Mouse (Mus musculus): ENCODE data around the gene 4933427D14Rik.

The 4933427D14Rik gene

GRCm38 (mm10) chr11:72142889-72143288, 64.4 kb downstream of the 4933427D14Rik start:
- DNase-seq (ENCODE audit: low read depth, low spot score), result no peak

GRCm38 (mm10) chr11:72140198-72140597, 67.1 kb downstream of the 4933427D14Rik start:
- no peak for DNase-seq (ENCODE audit: low read depth, low spot score)

GRCm38 (mm10) chr11:72136231-72136982, 70.9 kb downstream of the 4933427D14Rik start:
- DNase-seq (ENCODE audit: low read depth, low spot score), result no peak

DNA sequence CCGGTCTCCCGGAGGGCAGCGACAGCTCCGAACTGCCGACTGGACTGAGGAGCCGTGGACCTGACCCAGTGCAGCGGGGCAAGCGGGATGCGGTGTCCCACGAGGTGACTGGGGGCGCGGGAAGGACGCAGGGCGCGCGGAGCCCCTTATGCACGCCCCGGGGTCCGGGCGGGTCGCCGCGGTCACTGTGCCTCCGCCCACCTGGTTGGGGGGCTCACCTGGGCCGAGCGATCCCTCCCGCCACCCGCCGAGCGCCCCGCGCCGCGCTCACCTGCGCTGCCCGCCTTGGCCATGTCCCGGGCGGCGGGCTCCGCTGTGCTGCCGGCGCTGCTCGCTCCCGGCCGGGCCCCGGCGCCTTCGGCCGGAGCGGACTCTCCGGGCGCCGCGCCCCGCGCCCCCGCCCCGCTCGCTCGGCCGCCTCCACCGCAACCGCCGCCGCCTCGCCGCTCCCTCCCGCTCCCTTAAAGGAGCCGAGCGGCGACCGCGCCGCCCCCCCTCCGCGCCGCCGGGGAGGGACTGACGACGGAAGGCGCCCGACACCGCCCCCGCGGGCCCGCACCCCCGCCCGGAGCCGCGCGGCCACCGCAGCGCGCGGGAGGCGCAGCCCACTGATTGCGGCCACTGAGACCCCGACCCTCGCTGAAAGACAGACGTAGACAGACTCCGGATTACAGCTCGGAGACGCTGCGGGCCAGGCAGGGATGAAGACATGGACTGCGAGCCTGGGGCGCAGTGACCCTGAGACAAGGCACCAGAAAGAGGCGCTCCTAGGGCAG, 71.7 kb downstream of the 4933427D14Rik start, which contains the start of gene Pitpnm3:
TSS of gene Pitpnm3 (minus strand) at position 396 of the 776 bp plus-strand sequence.
- no peak for DNase-seq (ENCODE audit: low read depth, low spot score)

DNA sequence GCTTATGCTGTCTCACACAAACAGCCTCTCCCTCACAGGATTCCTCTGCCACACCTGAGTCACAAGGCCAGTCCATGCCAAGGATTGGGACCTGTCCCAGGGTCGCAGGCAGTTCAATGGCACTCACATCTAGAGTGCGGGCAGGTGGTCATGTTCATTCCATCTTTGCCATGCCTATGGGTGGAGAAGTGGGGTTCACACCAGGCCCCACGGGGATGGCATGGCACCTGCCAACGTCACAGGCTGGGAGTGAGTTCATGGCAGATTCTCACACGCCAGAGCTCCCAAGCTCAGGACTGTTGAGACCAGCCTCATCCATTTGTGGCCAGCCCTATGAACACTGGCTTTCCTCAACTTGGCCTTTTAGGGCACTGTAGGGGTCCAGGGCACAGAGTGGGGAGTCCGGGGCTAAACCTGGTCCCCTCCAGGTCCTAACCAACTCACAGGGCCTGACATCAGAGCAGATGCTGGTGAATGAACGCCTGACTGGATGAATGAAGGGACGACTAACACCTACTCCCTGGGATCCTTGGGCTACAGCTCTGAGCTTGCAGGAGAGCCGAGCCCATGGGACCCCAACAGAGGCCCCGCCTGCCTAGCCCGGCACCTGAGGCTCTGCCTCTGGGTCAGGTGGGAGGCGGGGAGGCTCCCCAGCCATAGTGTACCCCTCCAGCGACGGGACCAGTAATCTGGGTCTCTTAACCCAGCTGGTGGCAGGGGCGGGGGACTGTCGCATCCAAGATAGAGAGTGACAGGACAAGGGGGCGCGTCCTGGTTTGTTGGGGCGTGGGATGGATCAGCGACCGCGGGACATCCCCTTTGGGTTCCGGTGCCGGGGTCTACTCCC, 72.5 kb downstream of the 4933427D14Rik start:
- DNase-seq (ENCODE audit: low read depth, low spot score), result no peak

GRCm38 (mm10) chr11:72133075-72133474, 74.2 kb downstream of the 4933427D14Rik start:
- no peak for DNase-seq (ENCODE audit: low read depth, low spot score)

DNA sequence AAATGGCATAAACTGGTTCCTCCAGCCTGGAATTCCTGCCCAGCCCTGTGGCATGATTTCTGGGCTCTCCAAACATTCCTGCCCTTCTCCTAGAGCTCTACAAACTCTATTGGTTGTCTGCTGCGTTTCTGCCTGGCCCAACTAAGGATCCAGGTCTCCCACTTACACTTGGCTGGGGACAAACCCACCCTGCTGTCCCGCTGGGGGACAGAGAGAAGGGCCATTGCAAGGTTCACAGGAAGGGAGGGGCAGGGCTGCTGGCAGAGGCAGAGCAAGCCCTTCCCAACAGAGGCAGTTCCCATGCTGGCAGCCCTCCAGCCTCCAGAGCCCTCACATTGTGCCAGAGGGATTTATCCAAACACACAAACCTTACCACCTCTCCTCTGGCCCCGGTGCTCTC, 75.0 kb downstream of the 4933427D14Rik start:
- DNase-seq (ENCODE audit: low read depth, low spot score), result no peak

- no peak for DNase-seq (ENCODE audit: low read depth, low spot score)
Measured at GRCm38 (mm10) chr11:72131697-72132096, 75.6 kb downstream of the 4933427D14Rik start.

DNA sequence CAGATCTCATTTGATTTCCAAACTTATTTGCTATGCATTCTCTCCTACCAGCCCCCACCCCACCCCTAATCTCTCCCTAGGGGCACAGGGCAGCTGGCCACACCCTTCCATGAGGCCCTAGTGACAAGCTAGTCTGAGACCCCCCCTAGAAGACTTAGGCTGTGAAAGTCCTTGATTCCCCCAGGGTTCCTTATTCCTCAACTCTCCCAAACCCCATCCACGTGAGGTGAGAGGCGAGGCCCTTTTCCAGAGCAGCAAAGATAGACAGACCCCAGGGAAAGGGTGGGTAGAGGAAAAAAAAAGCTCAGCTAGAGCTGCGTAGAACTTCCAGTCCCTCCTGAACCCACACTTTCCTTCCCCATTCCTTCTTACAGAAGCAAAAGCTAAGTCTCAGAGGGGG, 76.4 kb downstream of the 4933427D14Rik start:
- no peak for DNase-seq (ENCODE audit: low read depth, low spot score)

GRCm38 (mm10) chr11:72130472-72130871, 76.8 kb downstream of the 4933427D14Rik start:
- no peak for DNase-seq (ENCODE audit: low read depth, low spot score)

DNA sequence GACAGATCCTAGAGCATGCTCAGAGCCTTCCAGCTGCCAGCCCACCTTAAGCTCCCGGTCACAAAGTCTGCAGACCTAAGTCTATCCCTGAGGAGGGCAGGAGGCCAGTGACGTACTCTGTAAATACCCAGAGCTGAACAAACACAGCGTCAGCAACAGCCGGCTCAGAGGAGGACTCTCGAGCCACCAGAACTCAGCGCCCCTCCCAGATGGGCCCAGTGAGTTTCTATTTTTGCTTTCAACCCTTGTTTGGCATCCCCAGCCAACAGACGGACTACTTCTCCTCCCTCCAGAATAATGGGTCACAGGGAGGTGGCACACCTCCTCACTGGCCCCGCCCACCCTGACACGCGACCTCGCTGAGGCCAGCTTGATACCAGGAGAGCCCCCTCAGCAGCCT, 77.2 kb downstream of the 4933427D14Rik start:
- no peak for DNase-seq (ENCODE audit: low read depth, low spot score)

GRCm38 (mm10) chr11:72129032-72129894, 78.0 kb downstream of the 4933427D14Rik start:
- no peak for DNase-seq (ENCODE audit: low read depth, low spot score)

DNA sequence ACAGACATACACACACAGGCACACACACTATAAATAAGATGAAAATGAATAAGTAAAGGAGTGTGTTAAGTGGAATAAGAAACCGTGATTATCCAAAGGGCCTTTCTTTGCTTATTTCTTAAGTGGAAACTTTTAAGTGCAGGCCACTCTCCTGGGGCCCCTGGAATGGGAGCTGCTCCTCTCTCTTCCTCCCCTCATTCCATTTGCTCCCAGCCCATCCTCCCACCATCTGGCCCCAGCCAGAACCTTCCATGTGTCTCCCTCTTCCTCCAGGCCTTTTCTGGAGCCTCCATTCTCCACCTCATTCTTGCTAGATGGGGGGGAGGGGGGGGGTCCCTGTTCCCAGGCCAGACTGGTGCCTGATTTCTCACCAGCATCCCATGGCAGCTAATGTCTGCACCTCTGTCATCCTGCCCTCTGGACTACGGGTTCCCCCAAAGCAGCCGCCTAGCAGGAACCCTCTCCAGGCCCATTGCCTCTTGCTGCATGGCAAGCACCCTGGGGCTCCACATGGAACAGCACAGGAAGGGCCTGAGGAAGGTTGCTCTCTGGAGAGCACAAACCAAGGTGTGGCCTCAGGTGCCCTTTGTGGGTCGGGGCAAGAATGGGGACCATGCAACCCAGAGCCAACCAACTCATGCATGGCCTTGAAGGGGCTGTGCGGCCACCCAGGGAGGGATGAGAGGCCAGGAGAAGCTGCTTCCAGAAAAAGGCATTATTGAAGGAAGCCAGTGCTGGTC, 79.6 kb downstream of the 4933427D14Rik start:
- no peak for DNase-seq (ENCODE audit: low read depth, low spot score)

GRCm38 (mm10) chr11:72125781-72126180, 81.5 kb downstream of the 4933427D14Rik start:
- no peak for DNase-seq (ENCODE audit: low read depth, low spot score)

GRCm38 (mm10) chr11:72123531-72123930, 83.7 kb downstream of the 4933427D14Rik start:
- DNase-seq (ENCODE audit: low read depth, low spot score), result no peak

- DNase-seq (ENCODE audit: low read depth, low spot score), result no peak
Measured at GRCm38 (mm10) chr11:72120354-72120753, 86.9 kb downstream of the 4933427D14Rik start.

- no peak for DNase-seq (ENCODE audit: low read depth, low spot score)
Measured at GRCm38 (mm10) chr11:72118630-72119029, 88.6 kb downstream of the 4933427D14Rik start.

- no peak for DNase-seq (ENCODE audit: low read depth, low spot score)
Measured at GRCm38 (mm10) chr11:72113296-72113695, 94.0 kb downstream of the 4933427D14Rik start.

GRCm38 (mm10) chr11:72110726-72111125, 96.5 kb downstream of the 4933427D14Rik start:
- DNase-seq (ENCODE audit: low read depth, low spot score), result no peak

- no peak for DNase-seq (ENCODE audit: low read depth, low spot score)
Measured at GRCm38 (mm10) chr11:72104223-72104622, 103.0 kb downstream of the 4933427D14Rik start.

Measured in A20 (cell line).